Mouse (Mus musculus) retina, embryonic 14.5 days (tissue): ENCODE data around the gene Cggbp1.
"Not testable (repeated sequence)": the region's sequence is repeated elsewhere in the genome, so short reads cannot be mapped to it uniquely, and the experiment has no call there.

Source experiments
- DNase-seq: peaks from one replicate; pipeline ENCODE4 v3.0.0-alpha.2; 2015; ENCODE audit warnings: low spot score

The Cggbp1 gene

DNA sequence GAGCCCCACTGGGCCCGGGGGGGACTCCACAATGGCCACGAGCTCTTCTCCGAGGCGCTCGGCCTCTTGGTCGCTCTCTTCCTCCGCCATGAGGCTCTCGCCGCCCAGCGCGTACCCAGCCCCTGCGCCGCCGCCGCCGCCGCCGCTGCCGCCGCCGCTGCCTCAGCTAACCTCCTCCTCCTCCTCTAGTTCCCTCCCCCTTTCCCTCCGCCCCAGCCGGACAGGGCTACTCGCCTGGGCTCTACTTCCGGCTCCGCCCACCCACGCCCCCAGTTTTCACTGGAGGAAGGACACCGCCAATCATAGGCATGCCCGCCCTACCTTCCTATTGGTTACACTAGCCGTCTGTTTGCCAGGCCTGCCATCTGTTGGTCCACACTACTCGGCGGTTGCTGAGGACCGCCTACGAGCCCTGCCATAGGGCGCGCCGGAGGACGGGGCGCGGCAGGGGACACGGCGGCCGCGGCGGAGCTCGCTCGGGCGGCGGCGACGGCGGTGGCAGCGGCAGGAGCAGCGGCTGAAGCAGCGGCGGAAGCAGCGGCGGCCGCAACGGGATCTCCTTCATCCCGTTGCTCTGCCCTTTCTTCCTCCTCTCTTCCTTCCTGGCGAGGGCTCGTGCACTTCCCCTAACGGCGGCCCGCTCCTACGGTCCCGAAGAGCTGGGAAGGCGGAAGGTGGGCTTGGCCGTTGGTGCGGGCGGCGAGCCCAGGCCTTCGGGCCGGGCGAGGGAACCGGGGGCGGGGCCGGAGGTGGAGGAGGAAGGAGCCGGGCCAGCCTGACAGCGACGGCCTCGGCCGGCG is at the start of gene Cggbp1, which contains the start of gene Zfp654:
TSS of gene Cggbp1 (plus strand) at position 434 of the 800 bp plus-strand sequence.
TSS of gene Zfp654 (minus strand) at position 90 of the 800 bp plus-strand sequence.
- DNase-seq: peak; percentile 99

- DNase-seq: no peak
Measured at GRCm38 (mm10) chr16:64803041-64803440, 48.8 kb upstream of the Cggbp1 start.

DNA sequence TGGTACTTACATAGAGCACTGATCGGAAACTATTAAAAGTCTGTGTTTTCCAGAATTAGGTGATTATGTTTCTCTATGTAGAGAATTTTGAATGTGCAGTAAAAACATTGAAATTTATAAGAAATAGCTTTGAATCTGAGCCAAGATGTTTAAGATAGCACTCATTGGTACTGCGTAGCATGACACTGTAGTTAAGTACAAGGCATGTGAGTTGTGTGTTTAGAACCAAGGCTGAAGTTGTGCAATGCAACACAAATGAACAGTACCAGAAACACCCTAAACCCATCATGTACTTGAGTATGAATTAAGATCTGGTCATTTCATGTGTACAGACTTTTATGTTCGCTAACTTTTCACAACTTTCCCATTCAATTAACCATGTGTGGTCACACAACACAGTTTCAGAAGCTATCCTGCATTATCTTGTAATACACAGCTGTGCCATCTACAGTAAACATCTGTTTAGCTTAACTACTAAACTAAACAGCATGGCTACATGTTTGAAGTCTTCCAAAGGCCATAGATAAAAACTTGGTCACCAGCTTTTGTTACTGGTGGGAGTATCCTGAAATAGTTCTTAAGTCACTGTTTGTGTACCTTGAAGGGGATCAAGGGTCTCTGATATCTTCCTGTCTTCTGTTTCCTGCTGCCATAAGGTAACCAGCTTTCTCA is 34.6 kb upstream of the Cggbp1 start:
- DNase-seq: no peak

- DNase-seq: no peak
Measured at GRCm38 (mm10) chr16:64823890-64824289, 27.9 kb upstream of the Cggbp1 start.

DNA sequence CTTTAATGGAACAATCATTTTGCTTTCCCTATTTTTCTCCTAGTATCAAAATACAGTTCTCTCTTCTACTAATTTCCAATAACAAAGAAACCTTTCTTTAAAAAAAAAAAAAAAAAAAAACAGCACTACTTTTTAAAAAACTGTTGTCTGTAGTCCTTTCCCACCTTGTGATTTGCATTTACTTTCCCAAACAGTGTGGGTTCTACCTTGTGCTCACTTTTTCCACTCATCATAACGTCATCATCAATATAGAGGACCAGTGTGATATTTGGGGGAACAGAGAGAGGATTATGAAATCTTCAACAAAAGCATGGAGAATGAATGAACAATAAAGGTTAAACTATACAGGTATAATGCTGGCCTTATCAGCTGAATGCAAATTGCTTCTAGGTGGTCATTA is 27.3 kb upstream of the Cggbp1 start:
- DNase-seq: no peak

DNA sequence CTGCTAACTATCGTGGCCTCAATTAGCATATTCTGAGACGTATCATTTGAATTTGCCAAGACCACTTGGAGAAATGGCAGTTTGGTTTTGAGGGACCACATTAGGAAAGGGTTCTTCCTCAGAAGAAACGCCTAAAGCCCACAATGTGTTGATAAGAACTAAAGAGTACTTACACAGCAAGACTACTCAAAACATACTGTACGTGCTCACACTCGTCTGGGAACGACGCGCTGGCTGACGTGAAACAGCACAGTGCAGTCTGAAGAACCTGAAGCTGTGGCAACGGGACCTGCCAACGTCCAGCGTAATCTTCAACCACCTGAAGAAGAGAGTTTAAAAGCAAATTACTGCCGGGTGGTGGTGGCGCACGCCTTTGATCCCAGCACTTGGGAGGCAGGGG is 21.5 kb upstream of the Cggbp1 start:
- DNase-seq: no peak

DNA sequence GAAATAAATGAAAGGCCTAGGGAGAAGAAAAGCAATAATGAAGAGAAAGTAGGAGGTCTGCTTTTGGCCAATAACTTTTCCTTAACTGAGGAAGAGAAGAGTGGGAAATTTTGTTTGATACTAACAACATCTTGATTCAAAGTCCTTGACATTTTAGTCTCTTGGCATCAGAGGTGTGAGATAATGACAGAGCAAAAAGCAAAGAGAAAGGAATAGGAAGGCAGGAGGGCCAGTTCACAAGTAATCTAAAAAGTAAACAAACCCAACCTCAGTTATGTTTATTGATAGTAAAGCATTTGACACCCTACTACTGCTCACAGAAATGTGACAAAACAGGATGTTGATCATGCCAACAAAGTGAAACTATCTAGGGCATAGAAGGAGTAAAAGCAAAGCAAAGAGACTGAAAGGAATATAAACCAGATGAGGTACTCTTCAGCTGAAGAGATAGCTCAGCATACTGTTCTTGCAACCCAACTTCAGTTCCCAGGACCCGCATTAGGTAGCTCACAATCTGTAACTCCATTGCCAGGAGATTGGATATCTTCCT is 15.7 kb upstream of the Cggbp1 start:
- no peak for DNase-seq

DNA sequence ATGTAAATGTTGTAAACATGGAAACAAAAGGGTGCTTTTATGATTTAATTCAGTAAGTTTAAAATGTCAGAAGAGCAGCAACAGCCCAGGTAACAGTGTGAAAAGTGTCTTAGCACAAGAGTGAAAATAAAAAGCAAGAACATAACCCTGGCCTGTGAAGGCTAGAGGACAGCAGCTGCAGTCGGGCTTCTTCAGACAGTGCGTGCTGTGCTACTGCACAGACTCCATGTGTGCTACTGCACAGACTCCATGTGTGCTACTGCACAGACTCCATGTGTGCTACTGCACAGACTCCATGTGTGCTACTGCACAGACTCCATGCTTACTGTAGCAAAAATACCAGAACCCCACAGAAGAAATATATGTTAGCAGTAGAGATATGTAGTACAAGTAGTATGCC is 15.1 kb upstream of the Cggbp1 start:
- DNase-seq: no peak

DNA sequence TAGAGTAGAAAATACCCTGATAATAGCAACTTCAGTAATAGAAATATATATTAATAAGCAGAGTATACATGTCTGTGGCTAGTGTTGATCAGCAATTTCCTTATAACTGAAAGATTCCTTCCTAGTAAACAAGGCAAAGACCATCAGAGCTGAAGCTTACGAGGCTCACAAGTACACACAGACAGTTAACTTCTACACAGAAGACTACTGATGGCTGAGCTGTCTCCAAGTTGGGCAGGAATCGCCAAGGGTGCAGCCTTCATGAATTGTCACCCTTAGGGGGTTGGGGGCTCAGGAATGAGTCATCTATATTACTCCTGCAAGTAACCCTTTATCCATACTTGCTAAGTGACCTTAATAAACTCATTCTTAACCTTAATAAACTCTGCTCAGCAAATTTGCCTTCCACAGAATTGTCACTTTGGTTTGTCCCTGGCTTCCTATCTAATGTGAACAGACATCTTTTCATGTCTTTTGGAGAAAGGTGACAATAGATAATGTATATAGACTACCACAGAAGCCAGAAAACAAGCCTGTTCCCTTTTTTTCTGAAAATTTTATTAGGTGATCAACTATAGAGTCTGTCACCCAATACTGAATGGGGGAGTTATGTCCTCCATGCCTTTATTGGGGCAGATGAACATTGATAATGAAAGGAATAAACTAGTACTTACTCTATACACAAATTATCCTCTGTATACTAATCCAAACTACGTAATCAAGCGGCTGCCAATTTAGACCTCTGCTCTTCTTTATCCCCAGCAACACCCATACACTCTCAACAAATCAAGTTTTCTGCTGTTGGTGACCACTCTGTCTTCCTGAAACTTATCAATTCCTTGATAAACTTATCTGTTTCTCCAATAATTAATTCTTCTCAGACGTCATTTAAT is 10.1 kb upstream of the Cggbp1 start:
- DNase-seq: no peak

DNA sequence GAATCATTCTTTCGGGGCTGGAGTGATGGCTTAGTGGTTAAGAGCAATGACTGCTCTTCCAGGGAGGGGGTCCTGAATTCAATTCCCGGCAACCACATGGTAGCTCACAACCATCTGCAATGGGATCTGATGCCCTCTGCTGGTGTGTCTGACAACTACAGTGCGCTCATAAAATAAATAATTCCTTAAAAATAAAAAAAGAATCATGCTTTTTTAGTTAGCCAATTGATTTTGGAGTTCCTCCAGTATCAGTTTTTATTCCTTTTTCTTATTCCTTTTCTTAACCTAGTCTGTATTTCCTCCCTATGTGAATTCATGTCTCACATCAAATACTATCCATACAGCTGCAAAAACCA is 9.4 kb upstream of the Cggbp1 start:
- DNase-seq: no peak

- peak; percentile 13 for DNase-seq
Measured at GRCm38 (mm10) chr16:64845947-64846346, 5.8 kb upstream of the Cggbp1 start.

DNA sequence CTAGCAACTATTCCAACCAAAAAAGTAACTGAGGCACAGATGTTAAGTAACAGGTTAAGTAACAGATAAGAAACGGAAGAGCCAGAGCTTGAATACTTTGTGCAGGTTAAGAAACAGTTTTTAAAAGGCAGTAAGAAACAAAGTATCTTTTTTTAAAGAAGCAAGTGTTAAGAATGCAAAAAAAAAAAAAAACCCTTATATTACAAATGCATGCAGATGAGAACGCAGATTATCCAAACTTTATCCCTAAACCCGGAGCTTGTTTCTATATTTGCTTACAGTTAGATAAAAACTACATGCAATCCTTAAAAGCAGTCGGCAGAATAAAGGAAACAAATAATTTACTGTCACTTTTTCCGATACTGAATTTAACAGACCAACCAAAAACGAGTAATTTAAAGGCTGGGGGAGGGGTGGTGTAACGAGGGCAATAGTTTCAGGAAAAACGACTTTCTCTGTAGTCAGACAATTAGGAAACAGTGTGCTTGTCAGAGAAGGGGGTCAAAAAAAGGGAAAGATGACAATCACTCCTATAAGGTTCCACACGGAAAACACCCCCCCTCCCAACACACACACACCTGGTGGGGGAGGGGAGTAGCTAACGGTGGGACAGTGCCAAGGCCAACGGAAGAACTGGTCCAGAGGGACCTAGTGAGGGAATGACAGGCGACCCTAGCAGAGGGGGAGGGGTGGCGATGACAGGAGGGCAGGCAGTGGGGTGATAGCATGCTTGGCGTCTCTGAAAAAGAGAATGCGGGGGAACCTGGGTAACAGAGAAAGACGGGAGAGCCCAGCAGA is 1.3 kb upstream of the Cggbp1 start:
- DNase-seq: peak; percentile 59

DNA sequence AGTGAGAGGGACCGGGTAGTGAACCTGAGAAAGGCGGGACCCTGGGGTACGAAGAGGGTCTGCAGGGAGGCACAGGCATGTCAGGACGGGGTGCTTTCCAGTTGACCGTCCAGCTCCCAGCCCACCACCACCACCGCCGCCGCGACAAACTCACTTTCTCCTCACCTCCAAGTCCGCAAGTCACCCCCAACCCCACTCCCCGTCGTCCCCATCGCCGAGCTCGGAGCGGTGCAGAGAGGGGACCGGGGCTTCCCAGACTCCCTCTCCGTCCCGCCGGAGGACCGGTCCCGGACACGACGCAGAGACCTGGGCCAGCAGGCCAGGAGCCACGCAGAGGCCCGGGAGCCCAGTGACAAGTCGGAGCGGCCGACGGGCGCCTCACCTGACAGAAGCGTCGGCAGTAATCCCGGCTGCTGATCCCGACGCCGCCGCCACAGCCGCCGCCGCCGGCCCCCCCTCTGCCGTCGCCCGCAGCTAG is 672 bp upstream of the Cggbp1 start:
- no peak for DNase-seq

- DNase-seq: peak; percentile 46
Measured at GRCm38 (mm10) chr16:64852441-64852871, 660 bp downstream of the Cggbp1 start.

DNA sequence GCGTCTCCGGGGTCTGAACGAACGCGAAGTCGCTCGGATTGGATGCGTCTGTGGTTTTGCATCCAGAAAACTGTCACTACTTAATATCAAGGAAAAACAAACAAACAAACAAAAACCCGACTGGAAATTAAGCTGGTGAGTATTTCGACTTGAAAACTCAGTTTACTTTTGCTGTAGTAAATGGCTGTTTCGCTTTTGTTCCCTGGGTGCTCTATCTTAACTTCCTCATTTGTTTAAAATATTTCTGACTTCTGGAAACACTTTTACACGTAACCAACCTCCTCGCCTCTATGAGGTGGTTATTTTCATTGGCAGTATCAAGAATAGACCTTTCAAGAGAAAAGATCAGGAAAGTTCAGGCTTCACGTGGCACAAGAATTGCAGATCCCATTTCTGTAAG is 1.1 kb downstream of the Cggbp1 start:
- DNase-seq: no peak

- DNase-seq: no peak
Measured at GRCm38 (mm10) chr16:64856946-64857345, 5.2 kb downstream of the Cggbp1 start.

DNA sequence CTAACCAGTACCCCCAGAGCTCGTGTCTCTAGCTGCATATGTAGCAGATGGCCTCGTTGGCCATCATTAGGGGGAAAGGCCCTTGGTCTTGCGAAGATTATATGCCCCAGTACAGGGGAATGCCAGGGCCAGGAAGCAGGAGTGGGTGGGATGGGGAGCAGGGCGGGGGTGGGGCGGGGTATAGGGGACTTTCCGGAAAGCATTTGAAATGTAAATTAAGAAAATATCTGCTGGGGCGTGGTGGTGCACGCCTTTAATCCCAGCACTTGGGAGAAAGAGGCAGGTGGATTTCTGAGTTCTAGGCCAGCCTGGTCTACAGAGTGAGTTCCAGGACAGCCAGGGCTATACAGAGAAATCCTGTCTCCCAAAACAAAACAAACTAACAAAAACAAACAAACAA is 14.0 kb downstream of the Cggbp1 start:
- DNase-seq: not testable (repeated sequence)

- no peak for DNase-seq
Measured at GRCm38 (mm10) chr16:64868613-64869012, 16.8 kb downstream of the Cggbp1 start.

DNA sequence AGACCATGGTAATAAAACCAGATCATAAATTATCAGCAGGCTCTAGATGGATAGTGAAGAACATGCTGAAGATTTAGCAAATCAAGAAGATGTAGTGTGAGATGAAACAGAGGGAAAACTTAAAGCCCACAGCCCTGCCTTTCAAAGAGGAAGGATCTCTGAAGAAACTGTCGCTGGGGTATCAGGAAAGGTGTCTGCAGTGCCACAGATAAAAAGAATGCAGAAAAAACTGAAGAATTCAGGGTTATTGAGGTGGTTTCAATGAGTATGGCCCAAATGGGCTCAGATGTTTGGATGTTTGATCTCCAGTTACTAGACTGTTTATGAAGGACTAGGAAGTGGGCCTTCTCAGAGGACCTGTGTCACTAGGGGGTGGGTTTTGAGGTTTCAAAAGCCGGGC is 17.8 kb downstream of the Cggbp1 start:
- DNase-seq: no peak

- DNase-seq: no peak
Measured at GRCm38 (mm10) chr16:64872296-64872695, 20.5 kb downstream of the Cggbp1 start.

DNA sequence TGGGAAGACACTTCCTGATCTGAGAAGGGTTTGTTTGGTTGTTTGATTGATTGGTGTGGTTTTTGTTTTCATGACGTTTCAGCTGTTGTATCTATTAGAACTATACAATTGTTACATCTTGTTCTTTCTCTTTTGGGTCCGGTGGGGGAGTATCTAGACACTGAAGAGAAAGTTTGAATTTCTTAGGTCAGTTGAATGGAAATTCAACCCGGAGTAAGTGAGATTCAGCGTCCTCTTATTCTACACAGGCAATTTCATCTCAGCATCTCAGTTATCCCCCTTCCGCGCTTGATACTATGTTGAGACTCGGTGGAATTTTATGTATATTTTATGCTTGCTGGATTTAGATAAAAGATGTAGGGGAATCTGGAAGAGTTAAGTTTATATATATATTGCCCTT is 21.0 kb downstream of the Cggbp1 start:
- DNase-seq: no peak
